Mouse (Mus musculus) testis, adult 2 months (tissue): Measurements from ENCODE around the gene Nob1.

Experiments
- CTCF ChIP-seq: fragments of 200-500 bp; IDR thresholded peaks from 2 replicates; pipeline ENCODE4 v1.5.1; 2012; ENCODE audit warnings: low read depth, mild to moderate bottlenecking, inconsistent platforms, low read length, moderate library complexity; ENCODE audit not compliant: control insufficient read depth, insufficient read depth, insufficient replicate concordance
- POLR2A ChIP-seq: fragments of 200-500 bp; IDR thresholded peaks from 2 replicates; pipeline ENCODE4 v1.6.1; 2012; ENCODE audit warnings: low read depth, mild to moderate bottlenecking, inconsistent platforms, low read length, moderate library complexity; ENCODE audit not compliant: control insufficient read depth

GRCm38 (mm10) chr8:107472403-107473100 is 47.7 kb upstream of the Nob1 start:
- TF ChIP-seq CTCF, result no peak
- no peak for TF ChIP-seq POLR2A
